Mouse (Mus musculus) limb, embryonic 14.5 days (tissue): ENCODE measurements at regions not wholly inside any gene's neighbourhood (a gene's known extent, or its start where the extent isn't known, plus 50 kb on each side); places are given as distances from the start of the nearest gene placed in this dataset.

Experiments used
- ATAC-seq: fragments of 200-750 bp; cut with Nextera tagmentation; 2 replicates; pipeline ENCODE4 v1.8.0; 2017; ENCODE audit warnings: low read depth, moderate number of reproducible peaks, moderate TSS enrichment; ENCODE audit not compliant: low FRiP score
- DNase-seq: peaks from one replicate; pipeline ENCODE4 v3.0.0-alpha.2; 2015; ENCODE audit warnings: low spot score
- H3K27ac ChIP-seq: fragments of 300-500 bp; sonication (generic); replicated peaks from 2 replicates; pipeline ENCODE4 v1.5.1; 2014; ENCODE audit warnings: low read depth, mild to moderate bottlenecking, low read length, moderate library complexity, mixed read lengths
- H3K27me3 ChIP-seq: fragments of 300-500 bp; sonication (generic); 2 replicates; pipeline ENCODE4 v1.6.1; 2014; ENCODE audit warnings: low read length, mixed read lengths; ENCODE audit not compliant: control insufficient read depth, insufficient read depth
- H3K36me3 ChIP-seq: fragments of 300-500 bp; sonication (generic); 2 replicates; pipeline ENCODE4 v1.6.1; 2014; ENCODE audit warnings: mild to moderate bottlenecking, low read length, moderate library complexity, mixed read lengths; ENCODE audit not compliant: control insufficient read depth, insufficient read depth
- H3K4me1 ChIP-seq: fragments of 300-500 bp; sonication (generic); 2 replicates; pipeline ENCODE4 v1.6.1; 2014; ENCODE audit warnings: antibody characterized with exemption, low read length, mixed read lengths; ENCODE audit not compliant: control insufficient read depth, insufficient read depth
- H3K4me2 ChIP-seq: fragments of 300-500 bp; sonication (generic); replicated peaks from 2 replicates; pipeline ENCODE4 v1.6.1; 2014; ENCODE audit warnings: low read depth, mild to moderate bottlenecking, low read length, moderate library complexity; ENCODE audit not compliant: severe bottlenecking
- H3K4me3 ChIP-seq: fragments of 300-500 bp; sonication (generic); replicated peaks from 2 replicates; pipeline ENCODE4 v1.5.1; 2014; ENCODE audit warnings: low read length
- H3K9ac ChIP-seq: fragments of 300-500 bp; sonication (generic); 2 replicates; pipeline ENCODE4 v1.6.1; 2014; ENCODE audit warnings: mild to moderate bottlenecking, low read depth, low read length, moderate library complexity; ENCODE audit not compliant: severe bottlenecking
- H3K9me3 ChIP-seq: fragments of 300-500 bp; sonication (generic); 2 replicates; pipeline ENCODE4 v1.6.1; 2016; ENCODE audit warnings: low read length; ENCODE audit not compliant: control insufficient read depth
- POLR2A ChIP-seq: fragments of 200-500 bp; IDR thresholded peaks from 2 replicates; pipeline ENCODE4 v1.8.0; 2012; ENCODE audit warnings: inconsistent platforms, mild to moderate bottlenecking, moderate library complexity, borderline replicate concordance; ENCODE audit not compliant: insufficient read depth, insufficient read length; ENCODE audit errors: extremely low read depth
- WGBS: fragments of 180-500 bp; shearing (Covaris S2); extraction: QIAGEN DNeasy Blood & Tissue Kit; methylation state at CpG from one replicate; pipeline ENCODE4 v1.1.7; 2014; 5-methylcytosine and 5-hydroxymethylcytosine counted together

DNA sequence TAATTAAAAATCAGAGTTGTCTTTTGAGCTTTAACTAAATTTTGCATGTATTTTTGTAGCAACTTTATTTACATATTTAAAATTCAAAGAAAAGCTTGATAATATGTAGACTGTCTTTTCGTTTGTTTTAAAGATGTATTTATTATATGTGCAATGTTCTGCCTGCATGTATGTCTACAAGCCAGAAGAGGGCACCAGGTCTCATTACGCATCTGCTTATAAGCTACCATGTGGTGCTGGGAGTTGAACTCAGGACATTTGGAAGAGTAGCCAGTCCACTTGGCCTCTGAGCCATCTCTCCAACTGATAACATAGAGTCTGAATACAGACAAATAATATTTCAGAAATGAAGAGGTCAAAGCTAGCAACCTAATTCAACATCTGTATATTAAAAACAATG lies 1211.4 kb downstream of the 9330182O14Rik start:
- no peaks in the 10 kb centered on the region for H3K9me3 ChIP-seq
- H3K36me3 ChIP-seq, result no peaks in the 10 kb centered on the region
- WGBS, result 93% methylated on average over 2 of the region's 2 CpGs
- H3K4me3 ChIP-seq, result no peak overlapping the region
- no peak for DNase-seq
- H3K4me1 ChIP-seq, result no peaks in the 10 kb centered on the region
- no peak for ATAC-seq
- no peaks in the 10 kb centered on the region for H3K27me3 ChIP-seq
- H3K9ac ChIP-seq, result no peak overlapping the region
- no peak overlapping the region for H3K4me2 ChIP-seq
- H3K27ac ChIP-seq, result no peak overlapping the region
- TF ChIP-seq POLR2A, result no peak

- TF ChIP-seq POLR2A, result no peak
These were observed 1213.1 kb downstream of the 9330182O14Rik start for GRCm38 (mm10) chr15:41347221-41347620.

GRCm38 (mm10) chr15:41352129-41352528 lies 1218.0 kb downstream of the 9330182O14Rik start:
- no peaks in the 10 kb centered on the region for H3K36me3 ChIP-seq
- H3K4me2 ChIP-seq, result no peak overlapping the region
- no peaks in the 10 kb centered on the region for H3K4me1 ChIP-seq
- H3K4me3 ChIP-seq, result no peak overlapping the region
- DNase-seq (no peak), ATAC-seq (no peak)
- 54% methylated on average over 2 of the region's 2 CpGs for WGBS
- no peaks in the 10 kb centered on the region for H3K9me3 ChIP-seq
- TF ChIP-seq POLR2A, result no peak
- H3K27ac ChIP-seq, result no peak overlapping the region
- H3K9ac ChIP-seq, result no peak overlapping the region
- H3K27me3 ChIP-seq, result no peaks in the 10 kb centered on the region

More at GRCm38 (mm10) chr15:41347221-41347620, 1213.1 kb downstream of the 9330182O14Rik start:
- Histone ChIP-seq H3K4me1 (no peaks in the 10 kb centered on the region), H3K27ac (no peak overlapping the region), H3K4me2 (no peak overlapping the region), H3K9ac (no peak overlapping the region), H3K4me3 (no peak overlapping the region), H3K27me3 (no peaks in the 10 kb centered on the region), H3K36me3 (no peaks in the 10 kb centered on the region), H3K9me3 (no peaks in the 10 kb centered on the region)
- no peak for ATAC-seq
- no peak for DNase-seq
- WGBS, result 87% methylated on average over 5 of the region's 5 CpGs

DNA sequence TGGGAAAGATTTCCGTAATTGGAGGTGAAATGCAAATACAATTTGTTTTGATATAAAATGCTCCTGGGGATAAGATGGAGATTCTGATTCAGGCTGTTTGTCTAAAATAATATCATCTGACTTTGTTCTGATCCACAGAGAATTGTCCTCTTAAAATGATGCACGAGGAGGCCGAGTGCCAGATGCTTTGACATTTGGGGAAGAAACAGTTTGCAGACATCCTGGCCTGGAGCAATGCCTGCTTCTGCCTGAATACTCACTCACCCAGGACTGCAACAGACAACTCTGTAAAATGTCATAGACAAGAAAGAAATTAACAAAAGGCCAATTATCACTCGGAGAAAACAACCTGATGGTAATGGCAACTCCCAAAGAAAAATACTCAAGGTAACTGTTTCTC lies 1225.1 kb downstream of the 9330182O14Rik start:
- TF ChIP-seq POLR2A, result no peak
- DNase-seq (no peak), ATAC-seq (no peak)
- Histone ChIP-seq H3K27ac (no peak overlapping the region), H3K36me3 (no peaks in the 10 kb centered on the region), H3K4me3 (no peak overlapping the region), H3K4me2 (no peak overlapping the region), H3K9me3 (no peaks in the 10 kb centered on the region), H3K27me3 (no peaks in the 10 kb centered on the region), H3K4me1 (no peaks in the 10 kb centered on the region), H3K9ac (no peak overlapping the region)
- 77% methylated on average over 4 of the region's 4 CpGs for WGBS

- no peaks in the 10 kb centered on the region for H3K4me1 ChIP-seq
- H3K4me2 ChIP-seq, result no peak overlapping the region
- H3K27ac ChIP-seq, result no peak overlapping the region
- no peak overlapping the region for H3K4me3 ChIP-seq
- H3K9ac ChIP-seq, result no peak overlapping the region
- ATAC-seq (no peak), DNase-seq (no peak)
- no peaks in the 10 kb centered on the region for H3K36me3 ChIP-seq
- TF ChIP-seq POLR2A, result no peak
- WGBS, result 70% methylated on average over 1 of the region's 1 CpGs
- H3K27me3 ChIP-seq, result no peaks in the 10 kb centered on the region
- H3K9me3 ChIP-seq, result no peaks in the 10 kb centered on the region
These were observed 1240.5 kb downstream of the 9330182O14Rik start for GRCm38 (mm10) chr15:41374669-41375068.

DNA sequence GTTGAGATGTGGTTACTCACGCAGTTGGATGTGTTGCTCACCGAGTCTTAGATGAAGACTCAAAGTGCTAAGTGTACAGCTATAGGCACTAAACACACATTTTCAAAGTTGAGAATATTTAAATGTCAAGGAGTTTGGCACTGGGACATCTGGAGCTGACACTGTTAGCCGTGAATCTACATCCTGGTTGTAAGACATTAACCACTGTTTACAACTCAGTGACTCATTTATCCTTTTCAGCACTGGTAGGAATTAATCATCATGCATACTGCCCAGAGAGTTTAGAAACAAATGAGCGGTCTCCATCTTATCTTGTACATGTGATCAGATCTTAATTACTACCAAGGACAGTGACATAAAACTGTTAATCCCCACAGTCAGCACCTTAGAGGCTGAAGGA lies 1241.7 kb downstream of the 9330182O14Rik start:
- Histone ChIP-seq H3K27me3 (no peaks in the 10 kb centered on the region), H3K4me3 (no peak overlapping the region), H3K36me3 (no peaks in the 10 kb centered on the region), H3K9me3 (no peaks in the 10 kb centered on the region), H3K27ac (no peak overlapping the region), H3K9ac (no peak overlapping the region), H3K4me1 (no peaks in the 10 kb centered on the region), H3K4me2 (no peak overlapping the region)
- TF ChIP-seq POLR2A, result no peak
- DNase-seq (no peak), ATAC-seq (no peak)
- WGBS, result 84% methylated on average over 4 of the region's 4 CpGs
